Mouse (Mus musculus): ENCODE measurements around the gene Dagla. TPM values are rescaled to one million over a fixed set of nuclear protein-coding genes. Genes with fewer than 3 reads are reported as not detected.

Gene Dagla
- polyA plus RNA-seq (2012; rRNA removed; ENCODE audit: low replicate concordance) = 5.0 and 10.6 TPM in 2 replicates

DNA sequence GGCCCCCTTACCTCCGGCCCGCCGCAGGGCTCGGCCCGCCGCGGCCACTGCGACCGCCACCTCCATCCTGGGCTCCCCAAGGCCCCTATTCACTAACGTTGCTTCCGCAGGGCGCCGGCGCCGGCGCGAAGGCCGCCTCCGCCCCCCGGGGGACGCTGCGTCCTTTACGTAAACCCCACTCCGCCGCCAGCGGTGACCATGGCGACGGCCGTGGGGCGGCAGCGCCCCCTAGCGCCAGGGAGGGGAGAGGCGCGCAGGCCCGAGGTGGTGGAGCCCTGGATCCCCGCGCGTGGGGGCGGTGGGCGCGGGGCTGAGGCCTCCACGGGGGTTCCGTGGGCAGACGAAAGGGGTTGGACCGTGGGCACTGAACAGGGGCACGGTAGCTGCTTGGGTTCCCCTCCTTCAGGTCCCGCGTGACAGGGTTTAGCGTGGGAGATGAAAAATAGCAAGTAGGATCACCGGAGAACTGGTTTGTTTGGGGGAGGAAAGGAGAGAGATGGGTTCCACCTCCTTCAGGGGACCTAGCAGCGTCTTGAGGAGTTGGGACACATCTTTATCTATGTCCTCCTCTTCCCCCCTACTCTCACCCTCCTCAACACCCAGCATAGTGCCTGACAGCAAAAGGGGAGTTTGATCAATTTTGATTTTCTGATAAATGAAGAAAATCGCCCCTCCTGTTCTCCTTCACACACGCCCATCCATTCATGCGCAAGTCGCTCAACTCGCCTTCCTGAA lies at the start of gene Dagla:
Dagla (minus strand) TSS at position 68 of the 735 bp plus-strand sequence.

GRCm38 (mm10) chr19:10240654-10241305 lies 63.9 kb downstream of the Dagla start, which contains the start of gene Myrf:
Gene Myrf, minus strand, starts transcription at chr19:10240748.

DNA sequence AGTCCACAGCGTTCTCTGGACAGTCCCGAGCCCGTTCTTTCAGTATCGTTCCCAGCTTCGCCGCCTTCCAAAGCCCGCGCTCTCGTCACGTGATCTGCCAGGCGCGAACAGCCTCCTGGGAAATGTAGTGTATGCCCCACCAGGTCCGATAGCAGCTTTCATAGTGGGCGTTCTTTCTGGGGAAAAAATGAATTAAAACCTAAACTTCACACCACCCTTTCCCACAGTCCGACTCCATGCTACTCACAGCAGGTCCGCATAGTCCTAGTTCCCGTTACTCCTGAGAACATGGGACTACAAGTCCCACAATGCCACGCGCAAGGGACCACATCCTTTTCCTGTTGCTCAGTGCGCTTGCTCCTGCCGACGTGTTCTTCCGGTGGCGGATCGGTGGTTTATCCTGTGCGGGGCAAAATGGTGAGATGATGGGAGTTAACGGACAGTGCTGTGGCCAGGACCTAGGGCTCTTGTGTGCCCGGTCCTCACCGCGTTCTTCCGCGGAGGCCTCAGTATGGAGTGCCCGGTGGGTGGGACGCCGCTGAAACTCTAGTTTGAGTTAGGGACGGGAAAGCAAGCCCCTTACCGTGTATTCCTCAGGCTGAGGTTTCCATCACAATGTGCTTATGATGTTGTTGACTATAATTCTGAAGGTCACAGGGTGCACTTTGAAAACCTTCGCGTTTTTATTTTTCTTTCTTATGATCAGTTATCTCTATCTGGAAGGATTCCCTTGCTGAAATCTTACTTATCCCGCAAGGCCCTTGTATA lies 100.6 kb downstream of the Dagla start, which contains the start of the genes Tmem258 and Fen1:
Tmem258 (plus strand) TSS at position 167 of the 768 bp plus-strand sequence.
Fen1 (minus strand) TSS at position 322 of the 768 bp plus-strand sequence.

Other genes starting within 250 kb of the Dagla start
- 46.0 and 68.6 TPM in 2 replicates for gene Fads2, start 203.1 kb downstream of the Dagla start, polyA plus RNA-seq (2012; rRNA removed; ENCODE audit: low replicate concordance)
- 7.0 and 43.4 TPM in 2 replicates for gene Fads1, start 122.0 kb downstream of the Dagla start, polyA plus RNA-seq (2012; rRNA removed; ENCODE audit: low replicate concordance)
- 84.5 and 120 TPM in 2 replicates for gene Tmem258, start 100.9 kb downstream of the Dagla start, polyA plus RNA-seq (2012; rRNA removed; ENCODE audit: low replicate concordance)
- gene Fen1, start 100.7 kb downstream of the Dagla start, polyA plus RNA-seq (2012; rRNA removed; ENCODE audit: low replicate concordance) = 7.8 and 8.4 TPM in 2 replicates
- gene Myrf, start 64.1 kb downstream of the Dagla start, polyA plus RNA-seq (2012; rRNA removed; ENCODE audit: low replicate concordance) = 47.0 and 97.2 TPM in 2 replicates
- gene Syt7, start 84.2 kb upstream of the Dagla start, polyA plus RNA-seq (2012; rRNA removed; ENCODE audit: low replicate concordance) = 3.0 and 3.9 TPM in 2 replicates
- gene Lrrc10b, start 152.6 kb upstream of the Dagla start, polyA plus RNA-seq (2012; rRNA removed; ENCODE audit: low replicate concordance) = 5.3 and 5.9 TPM in 2 replicates
- 0.70 and 1.2 TPM in 2 replicates for gene Ppp1r32, start 178.1 kb upstream of the Dagla start, polyA plus RNA-seq (2012; rRNA removed; ENCODE audit: low replicate concordance)
- gene Cpsf7, start 220.4 kb upstream of the Dagla start, polyA plus RNA-seq (2012; rRNA removed; ENCODE audit: low replicate concordance) = 12.5 and 20.9 TPM in 2 replicates
- gene Sdhaf2, start 221.3 kb upstream of the Dagla start, polyA plus RNA-seq (2012; rRNA removed; ENCODE audit: low replicate concordance) = 5.4 and 7.1 TPM in 2 replicates

Measured in duodenum, adult 2 months (tissue).